Mouse (Mus musculus) intestine, embryonic 16.5 days (tissue): Measurements from ENCODE around the gene Depp1. TPM values are rescaled to one million over a fixed set of nuclear protein-coding genes. Genes with fewer than 3 reads are reported as not detected.

ENCODE experiments used
- ATAC-seq: fragments of 200-750 bp; cut with Nextera tagmentation; 2 replicates; pipeline ENCODE4 v1.8.0; 2017; ENCODE audit warnings: moderate TSS enrichment, moderate library complexity
- H3K27ac ChIP-seq: fragments of 300-500 bp; sonication (generic); 2 replicates; pipeline ENCODE4 v1.5.1; 2014; ENCODE audit warnings: mild to moderate bottlenecking, low read length
- H3K27me3 ChIP-seq: fragments of 300-500 bp; sonication (generic); replicated peaks from 2 replicates; pipeline ENCODE4 v1.6.1; 2014; ENCODE audit warnings: low read length, control low read depth, mixed read lengths; ENCODE audit not compliant: control insufficient read depth, insufficient read depth
- H3K36me3 ChIP-seq: fragments of 300-500 bp; sonication (generic); 2 replicates; pipeline ENCODE4 v1.6.1; 2014; ENCODE audit warnings: low read length, control low read depth; ENCODE audit not compliant: control insufficient read depth, insufficient read depth
- H3K4me1 ChIP-seq: fragments of 300-500 bp; sonication (generic); 2 replicates; pipeline ENCODE4 v1.6.1; 2014; ENCODE audit warnings: low read length, control low read depth, mixed read lengths; ENCODE audit not compliant: control insufficient read depth, insufficient read depth
- H3K4me2 ChIP-seq: fragments of 300-500 bp; sonication (generic); 2 replicates; pipeline ENCODE4 v1.6.1; 2014; ENCODE audit warnings: low read depth, low read length, control low read depth
- H3K4me3 ChIP-seq: fragments of 300-500 bp; sonication (generic); 2 replicates; pipeline ENCODE4 v1.5.1; 2014; ENCODE audit warnings: mild to moderate bottlenecking, low read length
- H3K9ac ChIP-seq: fragments of 300-500 bp; sonication (generic); 2 replicates; pipeline ENCODE4 v1.6.1; 2014; ENCODE audit warnings: low read depth, low read length
- H3K9me3 ChIP-seq: fragments of 300-500 bp; sonication (generic); 2 replicates; pipeline ENCODE4 v1.6.1; 2016; ENCODE audit warnings: low read length, control low read depth; ENCODE audit not compliant: control insufficient read depth
- WGBS: fragments of 180-500 bp; shearing (Covaris S2); extraction: QIAGEN DNeasy Blood & Tissue Kit; methylation state at CpG from one replicate; pipeline ENCODE4 v1.1.7; 2014; 5-methylcytosine and 5-hydroxymethylcytosine counted together
- polyA plus RNA-seq: library from polyadenylated mRNA; unstranded; fragments of >200 nt; fragmentation: Nextera tagmentation; extraction: Ambion mirVana; gene quantifications from 2 replicates; pipeline ENCODE4 v1.2.1, GENCODE M21; 2015

Gene Depp1
- polyA plus RNA-seq, 1 experiment from 2014 or later, result 26.3 TPM

DNA sequence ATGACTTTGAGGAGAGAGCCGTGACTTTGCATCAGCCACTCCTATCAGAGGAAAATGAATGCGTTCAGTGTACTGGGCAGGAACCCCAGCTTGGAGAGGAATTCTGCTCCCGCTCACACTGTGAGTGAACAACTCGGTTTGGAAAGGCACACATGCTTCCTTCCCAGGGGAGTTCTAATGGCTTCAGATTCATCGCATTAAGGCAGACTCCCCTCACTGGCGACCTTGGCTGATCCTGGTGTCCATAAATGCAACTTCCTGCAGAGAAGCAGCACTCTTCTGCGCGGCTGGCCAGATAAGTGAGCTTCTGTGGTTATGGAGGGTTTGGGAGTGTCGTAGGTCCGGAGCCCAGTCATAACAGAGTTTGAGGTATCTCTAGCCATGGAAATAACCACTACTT lies 20.6 kb upstream of the Depp1 start:
- 80% methylated on average over 10 of the region's 10 CpGs for WGBS
- ATAC-seq, result no peak

DNA sequence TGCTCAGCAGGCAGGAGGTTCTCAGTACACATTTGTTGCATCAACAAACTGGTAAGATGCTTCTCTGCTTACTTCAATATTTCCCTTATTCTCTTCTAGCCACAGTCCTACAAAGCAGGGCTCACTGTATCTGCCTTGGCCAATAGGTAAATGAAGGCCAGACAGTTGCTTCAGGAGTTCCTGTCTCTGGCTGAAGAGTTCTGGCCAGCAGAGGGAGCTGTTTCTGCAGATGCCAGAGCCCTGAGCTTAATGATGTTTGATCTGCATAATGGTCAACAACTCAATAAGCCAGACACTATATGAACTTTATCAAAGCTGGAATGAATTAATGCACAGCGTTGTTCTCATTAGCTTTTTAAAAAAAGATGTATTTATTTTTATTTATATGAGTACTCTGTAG lies 18.3 kb upstream of the Depp1 start:
- Histone ChIP-seq H3K27me3 (no peaks in the 10 kb centered on the region), H3K9me3 (no peaks in the 10 kb centered on the region), H3K4me1 (peaks cover 7% of the 10 kb centered on the region), H3K27ac (no peak overlapping the region), H3K4me2 (no peak overlapping the region), H3K36me3 (no peaks in the 10 kb centered on the region), H3K9ac (no peak overlapping the region), H3K4me3 (no peak overlapping the region)
- no peak for ATAC-seq
- WGBS, result 49% methylated on average over 1 of the region's 1 CpGs

More for the DNA sequence above, 20.6 kb upstream of the Depp1 start:
- no peaks in the 10 kb centered on the region for H3K9me3 ChIP-seq
- H3K27me3 ChIP-seq, result no peaks in the 10 kb centered on the region
- H3K4me2 ChIP-seq, result no peak overlapping the region
- no peak overlapping the region for H3K27ac ChIP-seq
- peaks cover 3% of the 10 kb centered on the region; the same call in 1 of the 2 replicates for H3K36me3 ChIP-seq
- no peak overlapping the region for H3K4me3 ChIP-seq
- H3K4me1 ChIP-seq, result peaks cover 2% of the 10 kb centered on the region; the same call in 1 of the 2 replicates
- no peak overlapping the region for H3K9ac ChIP-seq

DNA sequence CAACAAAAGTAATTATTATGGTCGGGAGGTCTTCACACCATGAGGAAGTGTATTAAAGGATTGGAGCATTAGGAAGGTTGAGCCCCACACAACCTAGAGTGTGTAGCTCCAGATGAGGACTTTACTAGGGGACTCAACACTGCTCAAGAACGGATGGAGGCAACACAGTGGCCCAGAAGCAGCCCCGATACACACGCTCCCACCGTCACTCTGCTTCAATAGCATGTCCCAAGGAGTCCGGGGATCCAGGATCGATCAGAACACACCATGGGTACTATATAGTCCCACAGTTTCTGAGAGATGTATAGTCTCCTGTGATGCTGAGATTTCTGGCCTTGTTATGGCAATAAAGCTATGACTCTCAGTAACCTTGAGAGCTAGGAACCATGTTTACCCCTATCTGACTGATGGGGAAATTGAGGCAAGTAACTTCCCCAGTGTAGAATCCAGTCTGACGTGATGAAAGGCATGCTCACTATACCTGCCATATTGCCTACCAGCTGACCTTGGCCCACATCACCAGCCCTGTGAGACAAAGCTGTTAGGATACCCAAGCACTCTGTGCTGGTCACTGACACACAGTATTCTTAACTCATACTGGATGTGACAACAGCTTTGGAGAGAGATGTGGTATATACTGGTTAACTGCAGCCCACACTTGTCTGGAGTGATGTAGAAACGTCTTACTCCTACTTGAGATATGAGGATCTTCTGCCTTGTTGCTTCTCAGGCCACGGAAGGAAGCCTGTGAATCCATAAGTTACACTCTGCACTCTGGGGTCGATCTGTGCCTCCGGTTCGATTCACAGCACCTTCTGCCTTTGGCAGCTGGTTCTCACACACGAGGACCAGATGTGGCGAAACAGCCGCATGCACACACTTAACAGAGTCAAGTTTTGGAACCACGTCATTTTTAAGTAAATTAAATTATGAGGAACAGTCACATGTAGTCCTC lies 16.4 kb upstream of the Depp1 start:
- WGBS, result 92% methylated on average over 17 of the region's 17 CpGs
- peaks cover 7% of the 10 kb centered on the region for H3K4me1 ChIP-seq
- 0 out of 2 replicates have a peak overlapping the region, but pooled peaks have one; percentile 86 for H3K27ac ChIP-seq
- H3K9me3 ChIP-seq, result no peaks in the 10 kb centered on the region
- no peak overlapping the region for H3K4me2 ChIP-seq
- no peaks in the 10 kb centered on the region for H3K36me3 ChIP-seq
- H3K4me3 ChIP-seq, result no peak overlapping the region
- no peak overlapping the region for H3K9ac ChIP-seq
- H3K27me3 ChIP-seq, result no peaks in the 10 kb centered on the region
- ATAC-seq, result no peak

DNA sequence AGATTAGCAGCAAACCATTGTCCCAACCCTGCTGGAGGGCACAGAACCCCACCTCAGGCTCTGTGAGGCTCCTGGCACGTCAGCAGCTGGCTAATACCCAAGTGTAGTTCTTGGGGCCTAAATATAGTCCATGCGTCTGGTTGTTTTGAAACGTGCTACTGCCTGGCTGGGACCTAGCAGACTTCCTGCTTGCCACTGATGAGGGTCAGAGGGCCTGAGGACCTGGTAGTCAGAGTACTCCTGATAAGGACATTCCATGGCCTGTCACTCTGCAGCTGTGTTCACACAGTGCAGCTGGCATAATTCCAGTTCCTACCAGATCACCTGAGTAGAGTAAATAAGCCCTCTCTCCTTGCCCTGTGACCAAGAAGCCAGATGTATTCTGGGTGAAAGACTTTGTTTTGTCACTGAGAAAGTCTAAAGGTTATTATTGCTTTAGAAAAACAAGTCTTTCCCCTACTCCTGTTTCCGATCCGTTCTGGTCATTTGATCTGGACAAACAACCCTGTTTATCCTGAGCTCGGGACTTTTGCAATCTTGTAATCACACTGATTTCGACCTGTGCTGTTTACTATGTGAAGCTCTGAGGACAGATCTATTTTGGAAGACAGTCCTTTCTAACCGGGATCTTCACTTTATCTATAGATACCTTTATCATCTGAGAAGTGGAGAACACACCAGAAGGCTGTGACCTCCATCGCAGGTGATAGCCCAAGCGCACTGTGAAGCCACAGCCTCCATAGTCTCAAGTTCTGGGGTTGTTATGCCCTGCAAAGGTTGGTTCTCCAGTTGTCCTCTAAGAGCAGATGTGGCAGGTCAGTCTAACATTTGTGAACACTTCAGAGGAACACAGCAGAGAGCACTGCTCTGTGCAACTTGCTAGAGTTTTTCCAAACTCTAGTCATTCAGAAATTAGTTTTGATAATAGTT lies 14.9 kb upstream of the Depp1 start:
- ATAC-seq, result peak; percentile 98
- 37% methylated on average over 10 of the region's 10 CpGs for WGBS
- H3K4me3 ChIP-seq, result no peak overlapping the region
- no peaks in the 10 kb centered on the region for H3K36me3 ChIP-seq
- H3K27me3 ChIP-seq, result no peaks in the 10 kb centered on the region
- H3K4me1 ChIP-seq, result peaks cover 7% of the 10 kb centered on the region
- H3K9ac ChIP-seq, result peak overlapping the region; percentile 34; the same call in 1 of the 2 replicates
- no peaks in the 10 kb centered on the region for H3K9me3 ChIP-seq
- peak overlapping the region; percentile 86 for H3K27ac ChIP-seq
- H3K4me2 ChIP-seq, result no peak overlapping the region; the same call in 1 of the 2 replicates

DNA sequence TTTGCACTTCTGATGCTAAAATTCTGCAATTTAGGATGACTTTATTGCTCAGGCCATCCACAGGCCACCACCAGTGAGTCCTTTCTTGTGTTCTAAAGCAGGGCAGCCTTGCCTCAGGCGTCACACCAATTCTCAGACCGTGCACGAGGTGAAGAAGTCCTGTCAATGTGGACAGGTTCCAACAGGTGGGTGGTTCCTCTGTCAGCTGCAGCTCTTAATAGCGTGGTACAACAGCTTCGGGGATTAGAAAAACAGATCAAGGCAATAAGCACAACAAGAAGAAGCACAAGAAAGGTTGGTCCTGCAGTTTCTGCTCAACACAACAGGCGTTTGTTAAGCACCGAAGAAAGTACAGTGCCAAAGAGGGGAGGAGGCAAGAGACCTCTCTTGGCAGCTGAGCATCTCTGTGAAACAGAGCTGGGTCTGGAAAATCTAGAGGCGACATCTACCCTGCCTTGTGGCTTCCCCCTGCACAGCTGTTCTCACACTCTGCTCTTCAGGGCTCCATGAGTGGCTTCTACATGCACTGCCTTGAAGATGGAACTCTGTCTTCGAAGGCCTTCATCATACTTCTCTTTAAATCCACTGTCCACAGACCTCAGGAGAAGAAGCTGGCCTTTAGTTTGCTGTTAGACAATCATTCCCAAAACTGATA lies 13.7 kb upstream of the Depp1 start:
- Histone ChIP-seq H3K4me1 (peaks cover 7% of the 10 kb centered on the region), H3K4me3 (no peak overlapping the region), H3K9me3 (no peaks in the 10 kb centered on the region), H3K9ac (no peak overlapping the region), H3K27me3 (no peaks in the 10 kb centered on the region), H3K36me3 (no peaks in the 10 kb centered on the region), H3K4me2 (no peak overlapping the region), H3K27ac (no peak overlapping the region)
- no peak for ATAC-seq
- WGBS, result 81% methylated on average over 9 of the region's 9 CpGs

DNA sequence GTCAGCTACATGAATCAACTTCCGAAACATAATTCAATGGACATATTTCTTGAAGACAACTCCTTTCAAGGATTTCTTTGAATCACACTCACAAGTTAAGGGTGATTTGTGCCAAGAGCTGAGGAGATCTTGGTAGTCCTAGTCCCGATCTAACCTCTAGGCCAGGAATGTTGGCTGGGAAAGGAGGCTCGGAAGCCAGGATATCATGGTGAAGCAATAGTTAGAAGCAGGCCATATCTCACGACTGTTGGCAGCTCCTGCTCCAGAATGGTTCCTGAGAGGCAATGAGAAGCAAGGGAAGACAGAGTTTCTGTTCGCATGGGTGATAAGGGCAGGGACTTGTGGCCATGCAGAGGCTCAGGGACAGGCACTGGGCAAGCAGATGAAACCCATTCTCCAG lies 12.9 kb upstream of the Depp1 start:
- H3K27ac ChIP-seq, result no peak overlapping the region
- ATAC-seq, result no peak
- 83% methylated on average over 5 of the region's 5 CpGs for WGBS
- no peak overlapping the region for H3K4me3 ChIP-seq
- H3K36me3 ChIP-seq, result no peaks in the 10 kb centered on the region
- H3K4me1 ChIP-seq, result peaks cover 7% of the 10 kb centered on the region
- H3K9ac ChIP-seq, result no peak overlapping the region
- no peak overlapping the region for H3K4me2 ChIP-seq
- H3K9me3 ChIP-seq, result no peaks in the 10 kb centered on the region
- no peaks in the 10 kb centered on the region for H3K27me3 ChIP-seq

DNA sequence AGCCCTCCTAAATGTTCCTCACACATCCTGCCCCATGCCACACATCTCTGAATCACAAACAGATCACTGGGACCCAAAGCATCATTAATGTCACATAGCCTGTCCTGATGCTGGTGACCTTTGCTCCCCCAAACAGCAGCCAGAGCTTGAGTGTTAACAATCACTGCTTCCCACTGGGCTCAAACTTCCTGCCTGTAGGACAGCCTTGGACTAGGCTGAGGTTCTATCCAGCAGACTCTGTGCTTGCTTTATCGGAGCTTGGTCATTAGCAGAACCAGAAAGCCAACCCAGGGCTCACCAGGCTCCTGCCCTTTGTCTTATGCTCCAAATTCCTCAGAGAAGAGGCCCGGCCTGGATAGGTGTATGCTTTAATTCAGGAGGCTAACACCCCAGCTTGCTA lies 11.5 kb upstream of the Depp1 start:
- ATAC-seq, result no peak
- Histone ChIP-seq H3K36me3 (no peaks in the 10 kb centered on the region), H3K9me3 (no peaks in the 10 kb centered on the region), H3K4me3 (no peak overlapping the region), H3K9ac (no peak overlapping the region), H3K27me3 (no peaks in the 10 kb centered on the region), H3K4me2 (no peak overlapping the region), H3K4me1 (peaks cover 7% of the 10 kb centered on the region), H3K27ac (no peak overlapping the region)
- WGBS, result 84% methylated on average over 2 of the region's 2 CpGs

DNA sequence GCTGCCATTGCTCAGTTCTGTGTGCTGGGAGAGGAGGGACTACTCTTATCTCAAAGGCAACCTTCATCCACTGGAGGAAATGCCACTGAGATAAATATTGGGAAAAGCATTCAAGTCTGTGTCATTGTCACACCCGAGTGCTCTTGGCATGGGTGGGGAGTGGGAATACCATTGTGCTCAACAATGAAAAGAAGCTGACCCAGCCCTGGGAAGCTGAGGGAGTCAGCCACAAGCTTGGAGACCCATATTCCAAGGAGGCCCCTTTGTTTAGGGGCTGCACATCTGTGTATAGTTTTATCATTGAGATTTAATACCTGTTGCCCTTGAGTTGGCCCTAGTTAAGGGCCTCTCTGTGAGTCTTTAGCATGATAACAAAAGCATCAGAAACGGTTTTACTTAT lies 10.7 kb upstream of the Depp1 start:
- peaks cover 6% of the 10 kb centered on the region for H3K4me1 ChIP-seq
- H3K36me3 ChIP-seq, result no peaks in the 10 kb centered on the region
- H3K27ac ChIP-seq, result no peak overlapping the region
- H3K9me3 ChIP-seq, result no peaks in the 10 kb centered on the region
- no peaks in the 10 kb centered on the region for H3K27me3 ChIP-seq
- no peak overlapping the region for H3K9ac ChIP-seq
- no peak overlapping the region for H3K4me2 ChIP-seq
- WGBS, result 58% methylated on average over 2 of the region's 2 CpGs
- ATAC-seq, result no peak
- H3K4me3 ChIP-seq, result no peak overlapping the region

DNA sequence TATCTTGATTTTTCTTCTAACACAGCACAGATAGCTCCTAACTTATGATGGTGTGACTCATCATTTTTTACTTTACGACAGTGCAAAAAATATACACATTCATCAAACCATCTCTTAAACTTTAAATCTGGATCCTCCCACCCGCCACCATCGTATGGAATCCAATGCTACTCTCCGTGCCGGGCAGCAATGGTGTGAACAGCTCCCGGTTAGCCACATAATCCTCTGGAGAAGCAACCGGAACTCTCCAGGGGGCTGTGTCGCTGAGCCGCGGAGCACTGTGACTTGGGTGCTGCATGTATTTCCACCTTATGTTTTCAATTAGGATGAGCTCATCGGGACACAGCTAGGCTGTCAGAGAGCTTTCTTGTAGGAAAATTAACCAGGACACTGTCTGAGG lies 7.5 kb upstream of the Depp1 start:
- H3K4me3 ChIP-seq, result no peak overlapping the region
- no peak for ATAC-seq
- H3K27ac ChIP-seq, result no peak overlapping the region
- H3K36me3 ChIP-seq, result no peaks in the 10 kb centered on the region
- WGBS, result 84% methylated on average over 11 of the region's 11 CpGs
- H3K9ac ChIP-seq, result no peak overlapping the region
- H3K4me1 ChIP-seq, result no peaks in the 10 kb centered on the region; the same call in 1 of the 2 replicates
- no peaks in the 10 kb centered on the region for H3K9me3 ChIP-seq
- H3K27me3 ChIP-seq, result no peaks in the 10 kb centered on the region
- no peak overlapping the region for H3K4me2 ChIP-seq
